In the genomic region with DNA sequence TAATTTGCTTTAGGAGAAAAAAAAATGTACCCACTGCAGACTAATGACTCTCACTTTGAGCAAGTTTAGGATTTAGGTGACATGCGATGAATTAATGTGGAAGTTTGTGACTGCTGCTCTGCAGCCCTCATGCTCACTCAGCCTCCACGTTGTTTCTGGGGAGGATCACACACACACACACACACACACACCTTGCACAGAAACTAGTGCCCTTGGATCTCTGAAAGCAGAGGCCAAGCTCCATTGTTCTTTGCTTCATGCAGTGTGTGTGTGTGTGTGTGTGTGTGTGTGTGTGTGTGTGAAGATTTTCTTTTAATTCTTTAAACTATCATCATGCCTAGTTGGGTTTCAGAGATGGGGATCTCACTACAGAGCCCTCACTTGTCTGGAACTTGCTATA, we compare ENCODE assay signal across 23 mouse cellular contexts.
"Had no signal": no experiment of that assay in that cellular context is flagged by ENCODE, and none has a peak within 500 bp of the region (broad histone marks: within the 10 kb centered on the region; RNA-seq: fewer than 3 reads in every experiment).

No protein-coding gene starts in this region.

- H3K27ac ChIP-seq: gastrocnemius, adult 2 months; hindbrain, embryonic 14.5 days; layer of hippocampus, adult 2 months; left cerebral cortex, adult 2 months had no signal

- H3K4me3 ChIP-seq: gastrocnemius, adult 2 months; heart, embryonic 12.5 days; hindbrain, embryonic 10.5 days; hindbrain, embryonic 12.5 days; layer of hippocampus, adult 2 months; left cerebral cortex, adult 2 months; limb, embryonic 10.5 days; limb, embryonic 12.5 days had no signal

- H3K4me2 ChIP-seq: heart, embryonic 12.5 days; hindbrain, embryonic 12.5 days; hindbrain, embryonic 14.5 days; limb, embryonic 12.5 days had no signal

- H3K9me3 ChIP-seq: heart, embryonic 12.5 days; hindbrain, embryonic 10.5 days; hindbrain, embryonic 12.5 days; limb, embryonic 10.5 days; limb, embryonic 12.5 days had no signal

- H3K27me3 ChIP-seq: heart, embryonic 12.5 days; hindbrain, embryonic 12.5 days; limb, embryonic 12.5 days had no signal

- H3K9ac ChIP-seq: heart, embryonic 12.5 days; hindbrain, embryonic 12.5 days; hindbrain, embryonic 14.5 days; limb, embryonic 12.5 days had no signal

- H3K4me1 ChIP-seq: heart, embryonic 12.5 days; hindbrain, embryonic 12.5 days had no signal

- H3K36me3 ChIP-seq: heart, embryonic 12.5 days; hindbrain, embryonic 12.5 days; limb, embryonic 12.5 days had no signal

- DNase-seq: gastrocnemius, adult 2 months; gastrocnemius, postnatal 10 days; gastrocnemius, postnatal 25 days; heart, adult 18-20 months; heart, postnatal 10 days; heart, postnatal 4 days; kidney, adult 18-20 months; kidney, adult 8-10 months; kidney, postnatal 10 days; kidney, postnatal 25 days; kidney, postnatal 4 days; liver had no signal

- ATAC-seq: hindbrain, embryonic 16.5 days; inflammation-experienced regulatory T-cells, adult 6 months; intestine, postnatal 0 days had no signal
